Mouse (Mus musculus) bone marrow, adult 2 months (tissue): ENCODE measurements around the gene AC134908.4.

ENCODE experiments used
- CTCF ChIP-seq: fragments of 200-500 bp; IDR thresholded peaks from 2 replicates; pipeline ENCODE4 v1.5.1; 2011; ENCODE audit warnings: low read length, control low read depth; ENCODE audit not compliant: control insufficient read depth, insufficient read depth
- POLR2A ChIP-seq: fragments of 200-500 bp; IDR thresholded peaks from 2 replicates; pipeline ENCODE4 v1.6.1; 2011; ENCODE audit warnings: low read depth, mild to moderate bottlenecking, control low read depth, low read length, borderline replicate concordance; ENCODE audit not compliant: control insufficient read depth

DNA sequence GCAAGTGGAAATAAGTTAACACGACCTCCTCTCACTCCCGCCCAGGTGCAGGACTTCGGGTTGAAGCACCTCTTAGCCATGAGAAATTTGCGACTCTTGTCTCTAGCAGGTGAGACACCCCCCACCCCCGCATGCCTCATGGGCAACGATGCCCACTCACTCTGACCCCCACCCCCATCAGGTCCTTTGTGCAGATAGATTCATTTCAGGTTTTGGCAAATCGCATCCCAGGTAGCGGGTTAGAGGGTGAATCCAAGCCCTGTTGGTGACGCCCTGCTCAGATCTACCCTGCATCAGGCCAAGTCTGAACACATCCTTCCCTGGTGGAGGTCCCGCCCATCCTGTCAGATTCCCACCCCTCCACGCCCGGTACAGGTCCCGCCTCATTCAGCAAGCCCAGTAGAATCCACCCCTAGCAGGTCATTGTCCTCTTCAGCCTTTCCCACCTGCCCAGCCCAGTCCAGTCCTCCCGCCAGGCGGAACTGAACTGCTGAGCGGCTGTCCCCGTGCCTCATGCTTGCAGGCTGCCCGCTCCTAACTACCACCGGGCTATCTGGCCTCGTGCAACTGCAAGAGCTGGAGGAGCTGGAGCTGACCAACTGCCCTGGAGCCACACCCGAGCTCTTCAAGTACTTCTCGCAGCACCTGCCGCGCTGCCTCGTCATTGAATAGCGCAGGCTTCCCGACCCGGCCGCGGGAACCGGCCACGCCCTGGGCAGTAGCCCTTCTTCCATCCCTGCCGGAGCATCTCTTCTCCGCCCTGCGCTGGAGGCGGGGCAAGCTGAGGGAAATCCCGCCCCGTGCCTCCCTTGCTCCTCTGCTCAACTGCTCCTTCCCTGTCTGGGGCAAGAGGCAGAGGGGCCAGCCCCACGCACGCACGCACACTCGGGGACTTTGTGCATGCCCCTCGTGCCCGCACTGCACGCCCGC is 23.7 kb upstream of the AC134908.4 start:
- no peak for TF ChIP-seq POLR2A
- no peak for TF ChIP-seq CTCF
